Mouse (Mus musculus) liver, adult 2 months (tissue): Measurements from ENCODE around the gene Ltbp1.

ENCODE experiments used
- CTCF ChIP-seq: fragments of 200-500 bp; IDR thresholded peaks from 2 replicates; pipeline ENCODE4 v1.5.1; 2011; ENCODE audit warnings: low read depth, low read length, control low read depth
- POLR2A ChIP-seq: fragments of 200-500 bp; IDR thresholded peaks from 2 replicates; pipeline ENCODE4 v1.6.1; 2011; ENCODE audit warnings: low read length, control low read depth; ENCODE audit not compliant: insufficient read depth; ENCODE audit errors: extremely low read depth

DNA sequence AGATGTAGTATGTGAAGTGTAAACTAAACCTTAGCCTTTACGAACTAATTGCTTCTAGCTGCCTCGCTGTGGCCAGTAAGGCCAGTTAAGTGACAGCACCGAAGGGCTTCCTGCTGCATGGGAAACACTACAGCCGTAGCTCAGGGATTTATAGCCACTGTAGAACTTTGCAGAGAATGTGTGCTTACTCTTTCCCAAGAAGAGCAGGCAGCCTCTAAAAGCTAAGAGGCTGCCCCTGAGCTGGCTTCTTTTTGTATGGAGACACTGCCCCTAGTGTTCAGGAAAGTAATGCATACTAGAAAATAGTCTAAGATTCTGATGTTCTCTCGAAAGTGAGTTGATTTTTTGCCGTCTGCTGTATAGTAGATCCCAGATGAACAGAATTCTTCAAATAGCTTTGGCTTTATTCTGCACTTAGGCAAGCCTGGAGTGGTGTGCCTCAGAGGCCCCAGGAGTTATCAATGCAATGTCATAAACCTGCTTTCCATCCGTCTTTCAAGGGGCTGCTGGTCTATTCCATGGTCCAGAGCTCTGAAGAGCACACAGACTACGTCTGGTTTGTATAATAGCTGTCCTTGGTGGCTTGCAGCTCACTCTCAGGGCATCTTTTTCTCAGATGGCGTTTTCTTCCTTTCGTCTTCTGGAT lies 82.1 kb downstream of the Ltbp1 start:
- no peak for TF ChIP-seq CTCF
- no peak for TF ChIP-seq POLR2A
